Mouse (Mus musculus) hindbrain, embryonic 16.5 days (tissue): ENCODE results near the gene Ndufv3. TPM values are rescaled to one million over a fixed set of nuclear protein-coding genes. Genes with fewer than 3 reads are reported as not detected.
A peak's percentile ranks its signal among the peaks of the same experiment; 100 is the strongest.

ENCODE experiments used
- ATAC-seq: fragments of 200-750 bp; cut with Nextera tagmentation; 2 replicates; pipeline ENCODE4 v1.8.0; 2017; ENCODE audit warnings: moderate TSS enrichment, moderate library complexity
- H3K27ac ChIP-seq: fragments of 300-500 bp; sonication (generic); 2 replicates; pipeline ENCODE4 v1.5.1; 2014; ENCODE audit warnings: low read depth, mild to moderate bottlenecking, control low read depth, low read length, moderate library complexity
- H3K27me3 ChIP-seq: fragments of 300-500 bp; sonication (generic); replicated peaks from 2 replicates; pipeline ENCODE4 v1.6.1; 2014; ENCODE audit warnings: low read length; ENCODE audit not compliant: control insufficient read depth, insufficient read depth
- H3K36me3 ChIP-seq: fragments of 300-500 bp; sonication (generic); 2 replicates; pipeline ENCODE4 v1.6.1; 2014; ENCODE audit warnings: mild to moderate bottlenecking, low read length, moderate library complexity, mixed read lengths; ENCODE audit not compliant: control insufficient read depth, insufficient read depth
- H3K4me1 ChIP-seq: fragments of 300-500 bp; sonication (generic); 2 replicates; pipeline ENCODE4 v1.6.1; 2014; ENCODE audit warnings: low read depth, low read length; ENCODE audit not compliant: control insufficient read depth, insufficient read depth
- H3K4me2 ChIP-seq: fragments of 300-500 bp; sonication (generic); 2 replicates; pipeline ENCODE4 v1.6.1; 2014; ENCODE audit warnings: mild to moderate bottlenecking, low read length, control low read depth, moderate library complexity
- H3K4me3 ChIP-seq: fragments of 300-500 bp; sonication (generic); 2 replicates; pipeline ENCODE4 v1.5.1; 2014; ENCODE audit warnings: mild to moderate bottlenecking, low read length, control low read depth, moderate library complexity
- H3K9ac ChIP-seq: fragments of 300-500 bp; sonication (generic); 2 replicates; pipeline ENCODE4 v1.6.1; 2014; ENCODE audit warnings: low read depth, mild to moderate bottlenecking, control low read depth, low read length, moderate library complexity
- H3K9me3 ChIP-seq: fragments of 300-500 bp; sonication (generic); 2 replicates; pipeline ENCODE4 v1.6.1; 2014; ENCODE audit warnings: mild to moderate bottlenecking, low read length, moderate library complexity; ENCODE audit not compliant: control insufficient read depth
- WGBS: fragments of 180-500 bp; shearing (Covaris S2); extraction: QIAGEN DNeasy Blood & Tissue Kit; methylation state at CpG from one replicate; pipeline ENCODE4 v1.1.7; 2014; 5-methylcytosine and 5-hydroxymethylcytosine counted together
- polyA plus RNA-seq: library from polyadenylated mRNA; unstranded; fragments of >200 nt; fragmentation: Nextera tagmentation; extraction: Ambion mirVana; gene quantifications from 2 replicates; pipeline ENCODE4 v1.2.1, GENCODE M21; 2015

Gene Ndufv3
- polyA plus RNA-seq, 1 experiment from 2014 or later = 478 TPM

GRCm38 (mm10) chr17:31559021-31559789, 39.3 kb downstream of the Ndufv3 start:
- no peak for ATAC-seq
- H3K36me3 ChIP-seq = no peaks in the 10 kb centered on the region
- peaks cover 14% of the 10 kb centered on the region for H3K4me1 ChIP-seq
- H3K27ac ChIP-seq = no peak overlapping the region
- WGBS = 87% methylated on average over 11 of the region's 11 CpGs
- H3K27me3 ChIP-seq = no peaks in the 10 kb centered on the region
- H3K9ac ChIP-seq = no peak overlapping the region
- H3K4me3 ChIP-seq = no peak overlapping the region
- H3K9me3 ChIP-seq = no peaks in the 10 kb centered on the region
- H3K4me2 ChIP-seq = no peak overlapping the region

GRCm38 (mm10) chr17:31563632-31564014, 43.7 kb downstream of the Ndufv3 start:
- 11% methylated on average over 12 of the region's 12 CpGs for WGBS
- peak; percentile 9 for ATAC-seq
- Histone ChIP-seq H3K4me2 (peak overlapping the region; percentile 58), H3K4me1 (peaks cover 27% of the 10 kb centered on the region), H3K9me3 (no peaks in the 10 kb centered on the region), H3K4me3 (peak overlapping the region; percentile 36), H3K9ac (peak overlapping the region; percentile 56), H3K27me3 (no peaks in the 10 kb centered on the region), H3K36me3 (no peaks in the 10 kb centered on the region), H3K27ac (peak overlapping the region; percentile 87)

GRCm38 (mm10) chr17:31564015-31564857, 44.3 kb downstream of the Ndufv3 start, which contains the start of gene Pknox1:
Pknox1 (plus strand) TSS chr17:31564734.
- Histone ChIP-seq H3K27ac (peak within 1 kb of the TSS; percentile 100), H3K4me3 (peak within 1 kb of the TSS; percentile 63), H3K4me2 (peak within 1 kb of the TSS; percentile 87), H3K9me3 (no peaks in the 10 kb centered on the region), H3K4me1 (peaks cover 32% of the 10 kb centered on the region), H3K36me3 (no peaks in the 10 kb centered on the region), H3K27me3 (no peaks in the 10 kb centered on the region), H3K9ac (peak within 1 kb of the TSS; percentile 93)
- ATAC-seq = peak; percentile 94
- whole genome bisulfite sequencing = under 1% methylated on average over 47 of the region's 72 CpGs

GRCm38 (mm10) chr17:31564858-31565140, 44.9 kb downstream of the Ndufv3 start:
- Histone ChIP-seq H3K36me3 (no peaks in the 10 kb centered on the region), H3K9me3 (no peaks in the 10 kb centered on the region), H3K27ac (peak overlapping the region; percentile 100), H3K27me3 (no peaks in the 10 kb centered on the region), H3K4me3 (peak overlapping the region; percentile 63), H3K4me2 (peak overlapping the region; percentile 87), H3K9ac (peak overlapping the region; percentile 93), H3K4me1 (peaks cover 37% of the 10 kb centered on the region)
- no peak for ATAC-seq
- 1% methylated on average over 11 of the region's 44 CpGs for WGBS

DNA sequence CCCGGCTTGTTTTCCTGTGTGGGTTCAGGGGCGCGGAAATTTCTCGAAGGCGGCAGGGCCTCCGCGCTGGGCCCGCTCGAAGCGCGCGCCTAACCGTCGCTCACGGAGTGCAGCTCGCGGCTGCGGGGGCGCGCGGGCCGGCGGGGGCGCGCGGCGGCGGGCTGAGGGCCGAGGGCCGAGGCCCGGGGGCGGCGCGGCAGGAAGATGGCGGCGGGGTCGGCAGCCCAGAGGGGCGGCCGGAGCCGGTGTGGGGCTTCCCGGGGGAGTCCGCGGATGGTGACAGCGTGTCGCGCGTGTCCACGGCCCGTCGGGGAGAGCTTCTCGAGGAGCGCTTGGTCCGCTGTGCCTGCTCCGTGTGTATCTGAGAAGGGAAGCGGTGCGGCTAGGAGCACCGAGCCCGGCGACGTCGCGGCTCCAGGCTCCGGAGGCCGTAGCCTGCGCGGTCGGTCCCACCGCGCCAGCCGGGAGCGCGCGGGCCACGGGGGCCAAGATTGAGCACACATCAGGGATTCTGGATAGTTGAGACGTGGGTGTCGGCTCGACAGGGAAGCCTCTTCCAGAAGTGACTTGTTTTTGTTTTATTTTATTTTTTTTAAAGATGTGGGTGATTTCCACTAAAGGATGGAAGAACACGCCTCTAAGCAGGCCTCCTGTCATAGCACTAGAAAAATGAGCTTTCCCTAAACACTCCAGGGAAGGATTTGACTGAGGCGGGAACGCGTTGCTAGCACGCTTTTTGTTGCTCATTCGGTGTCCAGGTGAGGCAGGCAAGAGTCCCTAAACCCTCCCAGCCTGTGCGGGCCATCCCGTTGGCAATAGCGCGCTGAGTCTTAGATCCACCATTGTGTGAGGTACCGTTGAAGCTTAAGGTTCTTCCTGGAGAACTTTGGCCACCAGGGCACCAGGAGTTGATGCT, 45.5 kb downstream of the Ndufv3 start:
- Histone ChIP-seq H3K4me2 (peak overlapping the region; percentile 87), H3K4me3 (peak overlapping the region; percentile 63), H3K27me3 (no peaks in the 10 kb centered on the region), H3K4me1 (peaks cover 37% of the 10 kb centered on the region), H3K9ac (peak overlapping the region; percentile 93), H3K9me3 (no peaks in the 10 kb centered on the region), H3K36me3 (no peaks in the 10 kb centered on the region), H3K27ac (peak overlapping the region; percentile 100)
- ATAC-seq = peak; percentile 58
- WGBS = under 1% methylated on average over 76 of the region's 88 CpGs

DNA sequence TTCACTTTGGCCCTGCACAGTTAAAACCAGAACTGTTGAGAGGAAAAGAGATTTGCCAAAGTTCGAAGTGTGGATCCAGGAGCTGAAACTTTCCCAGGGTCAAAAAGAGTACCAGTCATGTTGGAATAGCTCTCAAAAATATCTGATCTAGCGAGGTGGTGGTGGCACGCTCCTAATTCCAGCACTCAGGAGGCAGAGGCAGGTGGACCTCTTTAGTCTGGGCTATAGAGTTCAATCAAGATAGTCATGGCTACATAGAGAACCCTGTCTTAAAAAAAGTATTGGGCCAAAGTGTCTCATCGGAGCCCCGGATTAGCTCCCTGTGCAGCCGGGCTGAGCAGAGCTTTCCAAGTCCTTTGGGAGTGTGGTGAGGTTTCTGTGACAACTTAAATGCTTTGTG, 46.4 kb downstream of the Ndufv3 start:
- 64% methylated on average over 6 of the region's 6 CpGs for WGBS
- H3K27me3 ChIP-seq = no peaks in the 10 kb centered on the region
- H3K4me2 ChIP-seq = peak overlapping the region; percentile 87
- peak overlapping the region; percentile 63 for H3K4me3 ChIP-seq
- peak overlapping the region; percentile 100 for H3K27ac ChIP-seq
- no peaks in the 10 kb centered on the region for H3K9me3 ChIP-seq
- ATAC-seq = no peak
- no peaks in the 10 kb centered on the region for H3K36me3 ChIP-seq
- H3K4me1 ChIP-seq = peaks cover 37% of the 10 kb centered on the region
- peak overlapping the region; percentile 93 for H3K9ac ChIP-seq

DNA sequence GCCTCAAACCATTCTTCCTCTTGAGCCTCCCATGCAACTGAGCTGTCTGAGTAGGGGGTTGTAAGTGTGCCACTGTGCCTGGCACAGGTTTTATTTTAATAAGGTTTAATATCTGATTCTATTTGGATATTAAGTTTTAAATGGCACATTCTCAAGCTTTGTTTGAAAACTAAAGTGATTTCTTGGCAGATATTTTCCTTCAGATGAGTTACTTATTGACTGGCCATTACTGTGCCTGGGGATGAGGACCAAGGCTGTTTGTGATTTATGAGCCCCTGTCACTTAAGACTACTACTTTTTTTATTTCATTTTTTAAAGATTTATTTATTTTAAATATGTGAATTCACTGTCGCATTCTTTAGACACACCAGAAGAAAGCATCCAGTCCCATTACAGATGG, 49.8 kb downstream of the Ndufv3 start:
- Histone ChIP-seq H3K36me3 (no peaks in the 10 kb centered on the region), H3K4me1 (peaks cover 34% of the 10 kb centered on the region), H3K4me3 (no peak overlapping the region), H3K27me3 (no peaks in the 10 kb centered on the region), H3K4me2 (no peak overlapping the region), H3K27ac (no peak overlapping the region), H3K9me3 (no peaks in the 10 kb centered on the region), H3K9ac (no peak overlapping the region)
- no peak for ATAC-seq
- 97% methylated on average over 1 of the region's 1 CpGs for WGBS

DNA sequence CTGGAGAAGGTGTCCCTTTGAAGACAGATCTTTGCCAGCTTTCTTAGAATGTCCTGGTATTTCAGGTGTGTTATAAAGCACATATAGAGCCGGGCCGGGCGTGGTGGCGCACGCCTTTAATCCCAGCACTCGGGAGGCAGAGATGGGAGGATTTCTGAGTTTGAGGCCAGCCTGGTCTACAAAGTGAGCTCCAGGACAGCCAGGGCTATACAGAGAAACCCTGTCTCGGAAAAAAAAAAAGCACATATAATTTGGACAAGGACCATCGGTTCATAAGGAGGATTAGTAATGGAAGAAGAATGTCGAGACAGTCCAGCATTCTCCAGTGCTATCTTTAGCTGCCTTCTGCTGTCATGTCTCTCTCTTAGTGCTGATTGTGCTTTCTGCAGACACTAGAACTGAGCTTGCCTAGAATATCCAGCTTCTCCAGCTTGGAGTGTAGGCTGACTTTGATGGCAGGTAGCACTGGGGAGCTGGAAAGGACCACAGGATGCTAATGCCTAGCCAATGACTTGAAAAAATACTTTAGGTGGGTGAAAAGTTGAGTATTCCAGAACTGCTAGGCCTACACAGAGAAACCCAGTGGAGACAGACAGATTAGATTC, 50.5 kb downstream of the Ndufv3 start:
- Histone ChIP-seq H3K4me2 (no peak overlapping the region), H3K4me1 (peaks cover 34% of the 10 kb centered on the region), H3K27ac (no peak overlapping the region), H3K36me3 (no peaks in the 10 kb centered on the region), H3K4me3 (no peak overlapping the region), H3K9me3 (no peaks in the 10 kb centered on the region), H3K27me3 (no peaks in the 10 kb centered on the region), H3K9ac (no peak overlapping the region)
- WGBS = 90% methylated on average over 9 of the region's 9 CpGs
- no peak for ATAC-seq
